Mouse (Mus musculus): Measurements from ENCODE around the gene Tcl1b5. TPM values are rescaled to one million over a fixed set of nuclear protein-coding genes. Genes with fewer than 3 reads are reported as not detected.
"Not testable (repeated sequence)": the region's sequence is repeated elsewhere in the genome, so short reads cannot be mapped to it uniquely, and the experiment has no call there.

Gene Tcl1b5
- polyA plus RNA-seq, 1 experiment: not detected

DNA sequence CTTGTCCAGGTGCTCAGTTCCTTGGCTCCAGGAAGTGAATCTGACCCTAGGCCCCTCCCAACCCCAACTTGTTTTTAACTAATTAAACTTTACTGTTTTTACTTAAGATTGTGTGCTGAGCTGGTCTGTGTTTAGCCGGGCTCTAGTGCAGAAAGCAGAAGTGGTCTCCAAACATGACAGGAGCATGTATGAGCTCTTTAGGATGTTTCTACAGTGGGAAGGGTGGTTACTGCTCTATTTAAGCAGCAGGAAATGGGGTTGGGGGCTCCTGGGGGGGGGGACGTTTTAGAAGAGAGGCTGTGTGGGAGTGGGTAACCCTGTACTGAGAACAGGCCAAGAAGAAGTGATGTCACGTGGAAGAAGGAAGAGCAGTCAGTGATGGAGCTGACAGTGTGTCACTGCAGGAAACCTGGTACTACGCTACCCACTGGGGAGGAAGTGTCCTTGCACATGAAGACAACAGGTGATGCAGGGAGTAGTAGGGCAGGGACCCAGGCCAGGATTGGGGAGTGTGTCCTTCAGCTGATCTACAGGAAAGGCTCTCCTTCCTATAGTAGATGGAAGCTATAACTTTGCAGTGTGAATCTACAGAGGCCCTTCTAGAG, 5.0 kb downstream of the Tcl1b5 start:
- H3K4me3 ChIP-seq (ENCODE audit: insufficient read depth, low read depth, low read length); H3K27ac ChIP-seq (replicated peaks; ENCODE audit: low read depth, low read length); H3K4me1 ChIP-seq (ENCODE audit: control insufficient read depth, insufficient read depth, insufficient read length, low read length): not testable (repeated sequence)

DNA sequence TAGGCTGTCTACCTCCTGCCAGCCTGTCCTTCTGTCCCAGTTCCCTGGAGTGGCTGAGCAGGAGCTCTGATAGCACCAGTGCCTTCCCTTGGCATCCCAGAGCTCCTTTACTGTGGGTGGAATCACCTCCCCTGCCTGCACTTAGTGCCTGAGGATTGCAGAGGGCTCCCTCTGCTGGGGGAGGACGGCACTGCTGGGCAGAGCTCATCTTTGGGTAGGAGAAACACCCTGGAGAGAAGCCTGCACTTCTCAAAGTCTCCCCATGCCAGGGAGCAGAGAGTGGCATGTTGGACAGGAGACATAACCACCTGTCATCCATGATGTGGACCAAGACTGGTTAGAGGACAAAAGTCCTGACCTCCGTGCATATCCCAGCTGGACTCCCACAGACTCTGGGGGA, 12.8 kb downstream of the Tcl1b5 start:
- H3K4me3 ChIP-seq (ENCODE audit: insufficient read depth, low read depth, low read length); H3K4me1 ChIP-seq (ENCODE audit: control insufficient read depth, insufficient read depth, insufficient read length, low read length); H3K27ac ChIP-seq (replicated peaks; ENCODE audit: low read depth, low read length): not testable (repeated sequence)

GRCm38 (mm10) chr12:105190743-105191142, 14.6 kb downstream of the Tcl1b5 start, which contains the start of gene Tcl1b3:
Gene Tcl1b3, plus strand, starts transcription at chr12:105191043.
- H3K27ac ChIP-seq (replicated peaks; ENCODE audit: low read depth, low read length); H3K4me1 ChIP-seq (ENCODE audit: control insufficient read depth, insufficient read depth, insufficient read length, low read length); H3K4me3 ChIP-seq (ENCODE audit: insufficient read depth, low read depth, low read length): not testable (repeated sequence)

DNA sequence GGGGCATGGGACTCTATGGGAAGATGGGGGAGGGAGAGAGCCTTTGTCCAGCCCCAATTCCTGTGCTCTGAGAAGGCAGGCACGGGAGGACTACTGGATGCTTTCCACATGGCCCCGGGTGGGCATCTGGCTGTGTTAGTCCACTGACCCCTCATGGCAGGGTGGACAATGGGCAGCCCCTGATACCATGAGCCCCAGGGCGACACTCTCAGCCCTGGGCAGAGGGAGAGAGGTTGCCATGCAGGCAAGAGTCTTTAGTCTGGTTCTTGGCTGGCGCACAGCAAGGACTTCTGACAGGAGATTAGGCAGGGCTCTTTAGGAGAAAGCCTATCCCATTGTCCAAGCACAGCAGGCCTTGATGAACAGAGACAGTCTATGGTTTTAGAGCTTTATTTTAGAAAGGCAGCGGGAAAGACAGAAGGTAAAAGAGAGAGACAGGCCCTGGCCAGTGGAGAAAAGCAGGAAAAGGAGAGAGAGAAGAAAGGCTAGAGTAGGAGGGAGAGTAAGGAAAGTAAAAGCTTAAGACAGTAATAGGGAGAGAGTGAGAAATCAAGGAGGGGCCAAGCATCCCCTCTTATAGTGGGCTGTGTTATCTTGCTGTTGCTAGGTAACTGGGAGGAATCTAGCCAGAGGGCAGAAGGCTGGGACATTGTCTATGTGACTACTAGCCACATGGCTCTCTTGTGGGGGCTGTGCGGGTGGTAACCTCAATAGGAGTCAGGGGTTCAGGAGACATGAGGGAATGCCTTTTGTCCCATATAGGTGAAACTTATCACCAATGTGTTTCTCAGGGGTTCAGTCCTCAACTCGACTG, 23.7 kb downstream of the Tcl1b5 start:
- not testable (repeated sequence) for H3K4me1 ChIP-seq (ENCODE audit: control insufficient read depth, insufficient read depth, insufficient read length, low read length); H3K27ac ChIP-seq (replicated peaks; ENCODE audit: low read depth, low read length); H3K4me3 ChIP-seq (ENCODE audit: insufficient read depth, low read depth, low read length)

DNA sequence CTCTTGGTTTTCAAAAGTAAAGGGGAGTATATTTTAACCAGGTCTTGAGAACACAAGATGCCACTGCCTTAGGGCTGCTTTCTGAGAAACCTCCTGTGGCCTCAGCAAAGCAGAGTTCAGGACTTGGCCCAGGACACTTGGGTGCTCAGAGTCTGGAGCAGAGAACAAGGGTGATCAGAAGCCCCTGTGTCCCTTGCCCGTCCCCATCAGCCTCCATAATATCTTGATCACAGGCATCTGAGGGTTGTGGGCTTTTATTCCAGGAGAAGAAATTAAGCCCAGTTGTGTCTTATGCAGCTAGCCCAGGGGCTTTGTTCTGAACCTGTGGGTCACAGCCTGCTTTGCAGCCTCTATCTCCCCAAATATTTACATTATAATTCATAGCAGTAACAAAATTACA, 25.5 kb downstream of the Tcl1b5 start, which contains the start of gene Tcl1b4:
Gene Tcl1b4 (plus strand): TSS at position 301 of the 400 bp plus-strand sequence.
- H3K4me1 ChIP-seq (ENCODE audit: control insufficient read depth, insufficient read depth, insufficient read length, low read length); H3K27ac ChIP-seq (replicated peaks; ENCODE audit: low read depth, low read length); H3K4me3 ChIP-seq (ENCODE audit: insufficient read depth, low read depth, low read length): not testable (repeated sequence)

DNA sequence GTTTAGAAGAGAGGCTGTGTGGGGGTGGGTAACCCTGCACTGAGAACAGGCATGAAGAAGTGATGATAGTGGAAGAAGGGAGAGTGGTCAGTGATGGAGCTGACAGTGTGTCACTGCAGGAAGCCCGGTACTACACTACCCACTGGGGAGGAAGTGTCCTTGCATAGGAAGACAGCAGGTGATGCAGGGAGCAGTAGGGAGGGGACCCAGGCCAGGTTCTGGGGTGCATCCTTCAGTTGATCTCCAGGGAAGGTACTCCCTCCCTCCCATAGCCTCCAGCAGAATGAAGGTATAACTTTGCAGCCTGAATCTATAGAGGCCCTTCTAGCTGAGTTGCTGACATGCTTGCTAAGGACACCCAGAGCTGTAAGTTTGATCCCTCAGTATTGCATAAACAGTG, 30.9 kb downstream of the Tcl1b5 start:
- H3K4me3 ChIP-seq (ENCODE audit: insufficient read depth, low read depth, low read length): no peak overlapping the region
- no peaks in the 10 kb centered on the region for H3K4me1 ChIP-seq (ENCODE audit: control insufficient read depth, insufficient read depth, insufficient read length, low read length)
- no peak overlapping the region for H3K27ac ChIP-seq (replicated peaks; ENCODE audit: low read depth, low read length)

DNA sequence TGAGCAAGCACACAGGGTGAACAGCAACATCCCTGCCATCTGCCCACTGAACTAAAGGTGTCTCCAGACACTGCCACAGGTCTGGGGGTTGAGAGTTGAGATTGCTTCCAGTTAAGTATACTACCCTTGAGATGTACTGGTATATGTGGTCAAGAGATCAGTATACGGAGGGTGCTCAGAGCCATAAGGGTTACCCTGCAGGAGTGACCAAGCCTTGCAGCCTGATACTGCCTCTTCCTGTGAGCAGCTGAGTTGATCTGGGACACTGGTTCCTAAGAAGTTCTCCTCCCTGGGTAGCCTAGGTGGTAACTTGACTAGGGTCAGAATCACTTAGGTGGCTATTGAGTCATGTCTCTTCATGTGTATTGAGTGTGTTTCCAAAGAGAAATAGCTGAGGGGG, 32.3 kb downstream of the Tcl1b5 start:
- H3K4me3 ChIP-seq (ENCODE audit: insufficient read depth, low read depth, low read length): no peak overlapping the region
- H3K27ac ChIP-seq (replicated peaks; ENCODE audit: low read depth, low read length): no peak overlapping the region
- H3K4me1 ChIP-seq (ENCODE audit: control insufficient read depth, insufficient read depth, insufficient read length, low read length): no peaks in the 10 kb centered on the region

DNA sequence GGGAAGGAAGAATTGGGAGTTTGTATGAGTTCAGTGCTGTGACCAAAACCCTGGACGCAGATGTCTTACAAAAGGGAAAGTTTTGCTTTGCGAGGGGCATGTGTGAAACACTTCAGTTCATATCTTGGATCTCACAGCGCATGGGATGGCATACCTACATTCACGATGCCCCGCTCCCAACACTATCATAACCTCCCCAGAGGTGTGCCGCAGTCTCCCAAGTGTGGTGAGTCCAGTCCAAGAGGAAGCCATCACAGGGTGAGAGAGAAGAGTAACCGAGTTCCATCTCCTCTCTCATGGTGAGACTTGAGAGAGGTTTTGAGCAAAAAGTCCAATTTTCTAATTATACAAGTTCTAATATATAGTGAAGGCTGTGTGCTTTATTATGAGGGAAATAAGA, 33.1 kb downstream of the Tcl1b5 start:
- no peaks in the 10 kb centered on the region for H3K4me1 ChIP-seq (ENCODE audit: control insufficient read depth, insufficient read depth, insufficient read length, low read length)
- H3K27ac ChIP-seq (replicated peaks; ENCODE audit: low read depth, low read length): no peak overlapping the region
- H3K4me3 ChIP-seq (ENCODE audit: insufficient read depth, low read depth, low read length): no peak overlapping the region

- H3K4me1 ChIP-seq (ENCODE audit: control insufficient read depth, insufficient read depth, insufficient read length, low read length): no peaks in the 10 kb centered on the region
- H3K4me3 ChIP-seq (ENCODE audit: insufficient read depth, low read depth, low read length): no peak overlapping the region
- H3K27ac ChIP-seq (replicated peaks; ENCODE audit: low read depth, low read length): no peak overlapping the region
Observed at GRCm38 (mm10) chr12:105217101-105217760, 41.1 kb downstream of the Tcl1b5 start.

DNA sequence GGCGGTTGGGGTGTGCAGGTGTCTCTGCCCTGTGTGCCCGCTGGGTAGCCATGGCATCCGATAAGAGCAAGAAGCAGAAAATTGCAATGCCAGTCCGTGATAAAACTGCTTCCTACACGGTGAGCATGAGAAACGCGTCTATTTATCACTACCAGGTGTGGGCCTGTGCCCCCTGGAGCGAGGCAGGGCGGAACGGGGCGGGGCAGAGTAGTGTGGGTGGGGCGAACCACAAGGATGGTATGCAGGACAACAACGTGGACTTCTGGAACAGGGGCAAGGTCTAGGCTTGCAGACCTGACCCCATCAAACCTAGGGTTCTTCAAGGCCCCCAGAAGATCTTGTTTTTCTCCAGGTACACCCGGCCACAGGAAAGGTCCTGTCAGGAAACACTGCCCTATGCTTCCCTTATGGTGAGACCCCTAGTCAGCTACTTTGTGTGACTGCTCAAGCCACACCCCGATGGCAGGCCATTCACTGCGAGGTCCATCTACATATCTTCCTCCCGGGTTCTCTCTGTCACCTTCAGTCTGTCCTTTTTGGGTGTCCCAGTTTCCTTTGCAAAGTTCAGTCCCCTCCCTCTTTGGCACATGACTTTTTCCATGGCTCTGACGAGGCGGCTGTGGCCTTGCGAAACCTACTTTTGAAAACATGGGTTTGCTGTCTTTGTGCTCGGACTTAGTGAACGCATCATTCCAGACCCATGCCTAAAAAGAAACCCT, 46.6 kb downstream of the Tcl1b5 start, which contains the start of gene Tcl1:
Gene Tcl1 (minus strand): TSS at position 193 of the 719 bp plus-strand sequence.
- Histone ChIP-seq H3K4me1 (ENCODE audit: control insufficient read depth, insufficient read depth, insufficient read length, low read length) (no peaks in the 10 kb centered on the region), H3K27ac (replicated peaks; ENCODE audit: low read depth, low read length) (no peak within 1 kb of the TSS), H3K4me3 (ENCODE audit: insufficient read depth, low read depth, low read length) (no peak within 1 kb of the TSS)

GRCm38 (mm10) chr12:105224621-105225320, 48.6 kb downstream of the Tcl1b5 start:
- no peaks in the 10 kb centered on the region for H3K4me1 ChIP-seq (ENCODE audit: control insufficient read depth, insufficient read depth, insufficient read length, low read length)
- no peak overlapping the region for H3K4me3 ChIP-seq (ENCODE audit: insufficient read depth, low read depth, low read length)
- no peak overlapping the region for H3K27ac ChIP-seq (replicated peaks; ENCODE audit: low read depth, low read length)

Other genes starting within 250 kb of the Tcl1b5 start
- gene Syne3, start 166.5 kb upstream of the Tcl1b5 start, polyA plus RNA-seq (2012; ENCODE audit: insufficient read depth, insufficient read length, missing spikeins): 2.8 and 3.3 TPM in 2 replicates
- 123 and 149 TPM in 2 replicates for gene Glrx5, start 143.7 kb upstream of the Tcl1b5 start, polyA plus RNA-seq (2012; ENCODE audit: insufficient read depth, insufficient read length, missing spikeins)
- not detected in 2 replicates for gene Tcl1b2, start 30.3 kb upstream of the Tcl1b5 start, polyA plus RNA-seq (2012; ENCODE audit: insufficient read depth, insufficient read length, missing spikeins)
- gene Tcl1b1, start 16.7 kb upstream of the Tcl1b5 start, polyA plus RNA-seq (2012; ENCODE audit: insufficient read depth, insufficient read length, missing spikeins): not detected in 2 replicates
- not detected in 2 replicates for gene Tcl1b3, start 14.7 kb downstream of the Tcl1b5 start, polyA plus RNA-seq (2012; ENCODE audit: insufficient read depth, insufficient read length, missing spikeins)
- not detected in 2 replicates for gene Tcl1b4, start 25.6 kb downstream of the Tcl1b5 start, polyA plus RNA-seq (2012; ENCODE audit: insufficient read depth, insufficient read length, missing spikeins)
- 0.99 TPM in 1 of 2 replicates, not detected in the other for gene Tcl1, start 46.4 kb downstream of the Tcl1b5 start, polyA plus RNA-seq (2012; ENCODE audit: insufficient read depth, insufficient read length, missing spikeins)
- not detected in 2 replicates for gene Tunar, start 157.5 kb downstream of the Tcl1b5 start, polyA plus RNA-seq (2012; ENCODE audit: insufficient read depth, insufficient read length, missing spikeins)